Mouse (Mus musculus) hindbrain, embryonic 16.5 days (tissue): Measurements from ENCODE around the gene Maz. TPM values are rescaled to one million over a fixed set of nuclear protein-coding genes. Genes with fewer than 3 reads are reported as not detected.

ENCODE experiments used
- ATAC-seq: fragments of 200-750 bp; cut with Nextera tagmentation; 2 replicates; pipeline ENCODE4 v1.8.0; 2017; ENCODE audit warnings: moderate TSS enrichment, moderate library complexity
- H3K27ac ChIP-seq: fragments of 300-500 bp; sonication (generic); 2 replicates; pipeline ENCODE4 v1.5.1; 2014; ENCODE audit warnings: low read depth, mild to moderate bottlenecking, control low read depth, low read length, moderate library complexity
- H3K27me3 ChIP-seq: fragments of 300-500 bp; sonication (generic); replicated peaks from 2 replicates; pipeline ENCODE4 v1.6.1; 2014; ENCODE audit warnings: low read length; ENCODE audit not compliant: control insufficient read depth, insufficient read depth
- H3K36me3 ChIP-seq: fragments of 300-500 bp; sonication (generic); 2 replicates; pipeline ENCODE4 v1.6.1; 2014; ENCODE audit warnings: mild to moderate bottlenecking, low read length, moderate library complexity, mixed read lengths; ENCODE audit not compliant: control insufficient read depth, insufficient read depth
- H3K4me1 ChIP-seq: fragments of 300-500 bp; sonication (generic); 2 replicates; pipeline ENCODE4 v1.6.1; 2014; ENCODE audit warnings: low read depth, low read length; ENCODE audit not compliant: control insufficient read depth, insufficient read depth
- H3K4me2 ChIP-seq: fragments of 300-500 bp; sonication (generic); 2 replicates; pipeline ENCODE4 v1.6.1; 2014; ENCODE audit warnings: mild to moderate bottlenecking, low read length, control low read depth, moderate library complexity
- H3K4me3 ChIP-seq: fragments of 300-500 bp; sonication (generic); 2 replicates; pipeline ENCODE4 v1.5.1; 2014; ENCODE audit warnings: mild to moderate bottlenecking, low read length, control low read depth, moderate library complexity
- H3K9ac ChIP-seq: fragments of 300-500 bp; sonication (generic); 2 replicates; pipeline ENCODE4 v1.6.1; 2014; ENCODE audit warnings: low read depth, mild to moderate bottlenecking, control low read depth, low read length, moderate library complexity
- H3K9me3 ChIP-seq: fragments of 300-500 bp; sonication (generic); 2 replicates; pipeline ENCODE4 v1.6.1; 2014; ENCODE audit warnings: mild to moderate bottlenecking, low read length, moderate library complexity; ENCODE audit not compliant: control insufficient read depth
- WGBS: fragments of 180-500 bp; shearing (Covaris S2); extraction: QIAGEN DNeasy Blood & Tissue Kit; methylation state at CpG from one replicate; pipeline ENCODE4 v1.1.7; 2014; 5-methylcytosine and 5-hydroxymethylcytosine counted together
- polyA plus RNA-seq: library from polyadenylated mRNA; unstranded; fragments of >200 nt; fragmentation: Nextera tagmentation; extraction: Ambion mirVana; gene quantifications from 2 replicates; pipeline ENCODE4 v1.2.1, GENCODE M21; 2015

Maz gene
- polyA plus RNA-seq, 1 experiment from 2014 or later = 53.9 TPM

DNA sequence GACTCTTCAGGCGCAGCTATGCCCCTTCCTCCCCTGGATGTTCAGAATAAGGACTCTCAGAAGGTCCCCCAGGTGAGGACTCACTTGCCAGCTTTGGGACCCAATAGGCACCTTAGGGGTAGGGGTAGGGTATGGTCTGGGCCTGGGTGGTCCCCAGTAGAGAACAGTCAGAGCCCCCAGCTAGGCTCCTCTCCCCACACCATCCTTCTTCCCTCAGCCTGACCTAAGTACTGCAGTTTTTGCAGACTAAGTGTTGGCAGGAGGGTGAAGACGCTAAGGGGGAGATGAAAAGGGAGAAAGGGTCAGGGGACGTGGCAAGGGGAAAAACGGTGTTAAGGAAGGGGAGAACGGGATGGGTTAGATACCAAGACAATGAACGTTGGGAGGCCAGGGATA is 8.9 kb downstream of the Maz start:
- Histone ChIP-seq H3K9ac (peak overlapping the region; percentile 39), H3K27me3 (no peaks in the 10 kb centered on the region), H3K36me3 (peaks cover 8% of the 10 kb centered on the region), H3K4me2 (peak overlapping the region; percentile 33), H3K9me3 (no peaks in the 10 kb centered on the region), H3K4me3 (no peak overlapping the region), H3K4me1 (peaks cover 54% of the 10 kb centered on the region), H3K27ac (peak overlapping the region; percentile 49; the same call in 1 of the 2 replicates)
- no peak for ATAC-seq
- 56% methylated on average over 6 of the region's 6 CpGs for WGBS

DNA sequence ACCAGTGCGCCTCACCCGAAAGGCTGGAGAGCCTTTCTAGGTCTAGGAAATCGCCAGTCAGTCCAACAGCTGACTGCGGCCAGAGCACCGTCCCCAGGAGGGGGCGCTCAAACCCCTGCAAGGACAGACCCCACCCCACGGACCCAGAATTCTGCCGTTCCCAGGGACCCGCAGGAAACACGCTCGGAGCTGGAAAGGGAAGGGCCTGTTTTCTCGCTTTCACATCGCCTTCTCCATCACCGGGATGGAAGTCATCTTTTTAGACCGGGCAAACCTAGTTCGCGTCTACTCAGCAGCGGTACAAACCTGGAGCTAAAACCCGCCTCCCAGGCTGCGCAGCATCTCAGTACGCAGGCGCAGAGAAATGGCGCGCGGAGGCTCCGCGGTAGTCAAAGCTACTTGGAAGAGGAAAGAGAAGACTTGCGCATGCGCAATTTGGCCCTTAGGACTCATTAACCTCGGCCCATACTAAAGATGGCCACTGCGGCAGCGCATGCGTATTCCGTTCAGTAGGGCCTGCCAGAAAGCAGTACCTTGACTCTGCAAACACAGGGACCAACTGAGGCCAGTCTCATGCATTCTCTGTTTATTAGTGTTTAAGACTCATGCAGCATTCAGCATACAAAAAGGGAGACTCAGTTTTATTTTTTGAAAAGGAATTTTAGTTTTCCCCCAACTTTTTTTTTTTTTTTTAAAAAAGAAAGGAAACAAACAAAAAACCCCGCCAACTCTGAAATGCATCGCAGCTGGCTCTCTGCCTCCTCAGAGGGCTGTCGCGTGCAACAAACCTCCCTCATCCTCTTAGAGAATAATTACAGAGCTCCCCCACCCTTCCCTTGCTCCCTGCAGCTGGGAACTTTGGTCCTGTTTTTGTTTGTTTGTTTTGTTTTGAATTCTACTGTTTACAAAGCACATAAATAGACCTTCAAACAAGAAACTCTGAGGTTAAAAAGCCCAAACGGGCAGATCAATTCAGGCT is 9.6 kb downstream of the Maz start, which contains the start of gene Pagr1a:
Gene Pagr1a (minus strand): TSS at position 382 of the 979 bp plus-strand sequence.
- Histone ChIP-seq H3K4me1 (peaks cover 52% of the 10 kb centered on the region), H3K4me2 (peak within 1 kb of the TSS; percentile 83), H3K4me3 (peak within 1 kb of the TSS; percentile 64), H3K27me3 (no peaks in the 10 kb centered on the region), H3K27ac (peak within 1 kb of the TSS; percentile 96), H3K9me3 (no peaks in the 10 kb centered on the region), H3K36me3 (peaks cover 2% of the 10 kb centered on the region), H3K9ac (peak within 1 kb of the TSS; percentile 87)
- WGBS = 2% methylated on average over 39 of the region's 39 CpGs
- ATAC-seq = peak; percentile 81

DNA sequence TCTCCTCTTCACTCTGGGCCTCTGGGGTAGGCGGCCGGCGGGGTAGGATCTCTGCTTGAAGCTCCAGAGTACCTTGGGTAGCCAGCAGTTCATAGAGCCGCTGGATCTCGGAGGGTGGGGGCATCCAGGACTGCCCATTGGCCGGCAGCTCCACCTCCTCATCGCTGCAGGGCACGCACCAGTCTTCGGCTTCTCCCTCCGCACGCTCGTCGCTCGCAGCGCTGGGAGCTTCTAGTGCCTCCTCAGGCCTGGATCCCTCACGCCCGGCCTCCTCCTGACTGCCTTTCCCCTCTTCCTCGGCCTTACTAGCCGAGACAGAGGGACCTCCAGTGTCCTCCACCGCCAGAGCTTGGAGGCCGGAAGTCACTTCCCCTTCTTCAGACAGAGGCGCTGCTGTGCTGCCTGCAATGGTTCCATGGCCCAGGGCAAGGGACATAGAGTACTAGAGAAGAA is 10.3 kb downstream of the Maz start:
- Histone ChIP-seq H3K27ac (peak overlapping the region; percentile 96), H3K9me3 (no peaks in the 10 kb centered on the region), H3K27me3 (no peaks in the 10 kb centered on the region), H3K9ac (peak overlapping the region; percentile 87), H3K4me2 (peak overlapping the region; percentile 83), H3K4me3 (peak overlapping the region; percentile 64), H3K4me1 (peaks cover 51% of the 10 kb centered on the region), H3K36me3 (no peaks in the 10 kb centered on the region; the same call in 1 of the 2 replicates)
- under 1% methylated on average over 20 of the region's 22 CpGs for WGBS
- ATAC-seq = peak; percentile 38

GRCm38 (mm10) chr7:127016481-127016485 is 10.6 kb downstream of the Maz start, which contains the start of gene Pagr1b:
Gene Pagr1b (minus strand): TSS chr7:127016484.
- no peak for ATAC-seq
- no peaks in the 10 kb centered on the region; the same call in 1 of the 2 replicates for H3K36me3 ChIP-seq
- no peaks in the 10 kb centered on the region for H3K27me3 ChIP-seq
- H3K9ac ChIP-seq = peak within 1 kb of the TSS; percentile 87
- H3K4me3 ChIP-seq = peak within 1 kb of the TSS; percentile 64
- H3K4me1 ChIP-seq = peaks cover 48% of the 10 kb centered on the region
- H3K9me3 ChIP-seq = no peaks in the 10 kb centered on the region
- H3K4me2 ChIP-seq = peak within 1 kb of the TSS; percentile 83
- H3K27ac ChIP-seq = peak within 1 kb of the TSS; percentile 96

- Histone ChIP-seq H3K27me3 (no peaks in the 10 kb centered on the region), H3K27ac (peak overlapping the region; percentile 96), H3K4me3 (peak overlapping the region; percentile 64), H3K4me2 (peak overlapping the region; percentile 83), H3K9ac (peak overlapping the region; percentile 87), H3K9me3 (no peaks in the 10 kb centered on the region), H3K4me1 (peaks cover 46% of the 10 kb centered on the region), H3K36me3 (no peaks in the 10 kb centered on the region; the same call in 1 of the 2 replicates)
- WGBS = 0% methylated on average over 10 of the region's 10 CpGs
- peak; percentile 12 for ATAC-seq
Observed at GRCm38 (mm10) chr7:127016081-127016480, 10.8 kb downstream of the Maz start.

DNA sequence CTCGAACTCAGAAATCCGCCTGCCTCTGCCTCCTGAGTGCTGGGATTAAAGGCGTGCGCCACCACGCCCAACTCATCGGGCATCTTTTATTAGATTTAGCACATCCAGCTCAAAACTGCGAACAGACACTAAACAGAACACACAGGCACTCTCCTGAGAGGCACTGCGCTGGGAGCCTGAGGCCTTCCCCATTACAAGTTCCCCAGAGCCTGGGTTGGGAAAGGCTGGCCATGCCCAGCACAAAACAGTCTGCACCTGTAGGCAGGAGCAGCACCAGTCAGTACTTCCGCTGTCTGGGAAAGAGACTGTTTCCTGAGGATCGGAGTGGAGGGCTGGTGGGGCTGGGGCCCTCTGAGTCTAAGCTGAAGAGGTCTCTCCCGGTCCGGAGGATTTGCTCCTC is 11.8 kb downstream of the Maz start:
- H3K27ac ChIP-seq = no peak overlapping the region
- no peak overlapping the region for H3K4me3 ChIP-seq
- no peak overlapping the region for H3K9ac ChIP-seq
- no peaks in the 10 kb centered on the region; the same call in 1 of the 2 replicates for H3K36me3 ChIP-seq
- WGBS = 93% methylated on average over 12 of the region's 12 CpGs
- no peak overlapping the region for H3K4me2 ChIP-seq
- no peaks in the 10 kb centered on the region for H3K27me3 ChIP-seq
- no peaks in the 10 kb centered on the region for H3K9me3 ChIP-seq
- no peak for ATAC-seq
- peaks cover 40% of the 10 kb centered on the region for H3K4me1 ChIP-seq

GRCm38 (mm10) chr7:127014320-127014719 is 12.5 kb downstream of the Maz start, which contains the start of gene Mvp:
Gene Mvp (minus strand): TSS chr7:127014621.
- no peaks in the 10 kb centered on the region; the same call in 1 of the 2 replicates for H3K36me3 ChIP-seq
- WGBS = 74% methylated on average over 11 of the region's 11 CpGs
- no peaks in the 10 kb centered on the region for H3K27me3 ChIP-seq
- H3K27ac ChIP-seq = no peak within 1 kb of the TSS
- no peaks in the 10 kb centered on the region for H3K9me3 ChIP-seq
- H3K4me2 ChIP-seq = peak within 1 kb of the TSS; percentile 38
- peak within 1 kb of the TSS; percentile 29 for H3K4me3 ChIP-seq
- peaks cover 34% of the 10 kb centered on the region for H3K4me1 ChIP-seq
- ATAC-seq = no peak
- peak within 1 kb of the TSS; percentile 0; the same call in 1 of the 2 replicates for H3K9ac ChIP-seq

GRCm38 (mm10) chr7:127013385-127013784 is 13.5 kb downstream of the Maz start:
- H3K4me2 ChIP-seq = no peak overlapping the region
- no peak overlapping the region for H3K9ac ChIP-seq
- H3K4me3 ChIP-seq = no peak overlapping the region
- no peaks in the 10 kb centered on the region for H3K27me3 ChIP-seq
- 96% methylated on average over 6 of the region's 6 CpGs for WGBS
- H3K4me1 ChIP-seq = peaks cover 25% of the 10 kb centered on the region
- H3K36me3 ChIP-seq = no peaks in the 10 kb centered on the region; the same call in 1 of the 2 replicates
- H3K27ac ChIP-seq = no peak overlapping the region
- no peak for ATAC-seq
- H3K9me3 ChIP-seq = no peaks in the 10 kb centered on the region

DNA sequence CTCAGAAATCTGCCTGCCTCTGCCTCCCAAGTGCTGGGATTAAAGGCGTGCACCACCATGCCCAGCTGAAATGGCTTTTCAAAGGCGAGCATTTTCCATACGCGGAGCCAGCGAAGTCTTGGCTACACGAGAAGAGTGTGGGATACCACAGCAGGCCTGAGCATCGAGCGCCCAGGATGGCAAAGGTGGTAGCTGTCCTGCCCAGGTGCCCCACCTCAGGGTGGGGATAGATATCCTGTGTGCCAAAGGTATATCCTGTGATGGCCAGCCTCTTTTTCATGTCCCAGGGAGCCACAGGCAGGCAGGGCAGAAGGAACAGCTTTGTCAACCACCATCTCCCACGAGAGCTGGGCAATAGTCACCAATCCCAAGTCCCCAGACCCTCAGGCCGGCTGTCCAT is 14.0 kb downstream of the Maz start:
- Histone ChIP-seq H3K36me3 (no peaks in the 10 kb centered on the region; the same call in 1 of the 2 replicates), H3K4me2 (no peak overlapping the region), H3K27ac (no peak overlapping the region), H3K9ac (no peak overlapping the region), H3K4me3 (no peak overlapping the region), H3K4me1 (peaks cover 19% of the 10 kb centered on the region), H3K9me3 (no peaks in the 10 kb centered on the region), H3K27me3 (no peaks in the 10 kb centered on the region)
- 95% methylated on average over 10 of the region's 10 CpGs for WGBS
- ATAC-seq = no peak
